Mouse (Mus musculus) neural tube, embryonic 13.5 days (tissue): ENCODE measurements around the gene Rgs6. TPM values are rescaled to one million over a fixed set of nuclear protein-coding genes. Genes with fewer than 3 reads are reported as not detected.

Experiments
- ATAC-seq: fragments of 200-750 bp; cut with Nextera tagmentation; 2 replicates; pipeline ENCODE4 v1.8.0; 2017; ENCODE audit warnings: low read depth, mild to moderate bottlenecking, moderate TSS enrichment, moderate library complexity
- H3K27ac ChIP-seq: fragments of 300-500 bp; sonication (generic); replicated peaks from 2 replicates; pipeline ENCODE4 v1.5.1; 2015; ENCODE audit warnings: moderate library complexity, mild to moderate bottlenecking, inconsistent platforms
- H3K27me3 ChIP-seq: fragments of 300-500 bp; sonication (generic); 2 replicates; pipeline ENCODE4 v1.6.1; 2015; ENCODE audit warnings: mild to moderate bottlenecking, inconsistent platforms
- H3K36me3 ChIP-seq: fragments of 300-500 bp; sonication (generic); 2 replicates; pipeline ENCODE4 v1.6.1; 2015; ENCODE audit warnings: mild to moderate bottlenecking, inconsistent platforms
- H3K4me1 ChIP-seq: fragments of 300-500 bp; sonication (generic); replicated peaks from 2 replicates; pipeline ENCODE4 v1.6.1; 2015; ENCODE audit warnings: inconsistent platforms
- H3K4me2 ChIP-seq: fragments of 300-500 bp; sonication (generic); 2 replicates; pipeline ENCODE4 v1.6.1; 2015; ENCODE audit warnings: inconsistent platforms, mild to moderate bottlenecking, moderate library complexity
- H3K4me3 ChIP-seq: fragments of 300-500 bp; sonication (generic); 2 replicates; pipeline ENCODE4 v1.5.1; 2015; ENCODE audit warnings: mild to moderate bottlenecking, inconsistent platforms
- H3K9ac ChIP-seq: fragments of 300-500 bp; sonication (generic); 2 replicates; pipeline ENCODE4 v1.6.1; 2015; ENCODE audit warnings: moderate library complexity, mild to moderate bottlenecking, inconsistent platforms
- H3K9me3 ChIP-seq: fragments of 300-500 bp; sonication (generic); 2 replicates; pipeline ENCODE4 v1.6.1; 2016; ENCODE audit warnings: inconsistent platforms
- WGBS: fragments of 180-500 bp; shearing (Covaris S2); methylation state at CpG from one replicate; pipeline ENCODE4 v1.1.7; 2015; 5-methylcytosine and 5-hydroxymethylcytosine counted together
- polyA plus RNA-seq: library from polyadenylated mRNA; unstranded; fragments of >200 nt; fragmentation: Nextera tagmentation; extraction: Ambion mirVana; gene quantifications from 2 replicates; pipeline ENCODE4 v1.2.1, GENCODE M21; 2015

The Rgs6 gene
- polyA plus RNA-seq, 1 experiment from 2014 or later, result 3.1 TPM

- no peak for ATAC-seq
- peaks cover 35% of the 10 kb centered on the region for H3K4me1 ChIP-seq
- WGBS, result 77% methylated on average over 3 of the region's 3 CpGs
- no peak overlapping the region for H3K9ac ChIP-seq
- no peaks in the 10 kb centered on the region for H3K36me3 ChIP-seq
- no peaks in the 10 kb centered on the region for H3K27me3 ChIP-seq
- no peak overlapping the region for H3K4me2 ChIP-seq
- H3K9me3 ChIP-seq, result no peaks in the 10 kb centered on the region
- no peak overlapping the region for H3K27ac ChIP-seq
- no peak overlapping the region for H3K4me3 ChIP-seq
These were observed 446.9 kb downstream of the Rgs6 start for GRCm38 (mm10) chr12:83034859-83035569.

GRCm38 (mm10) chr12:83037798-83038560 is 449.9 kb downstream of the Rgs6 start:
- peaks cover 34% of the 10 kb centered on the region for H3K4me1 ChIP-seq
- no peaks in the 10 kb centered on the region for H3K27me3 ChIP-seq
- peak overlapping the region; percentile 38; the same call in 1 of the 2 replicates for H3K9ac ChIP-seq
- no peak overlapping the region for H3K4me3 ChIP-seq
- peak; percentile 64 for ATAC-seq
- H3K9me3 ChIP-seq, result no peaks in the 10 kb centered on the region
- no peaks in the 10 kb centered on the region for H3K36me3 ChIP-seq
- peak overlapping the region; percentile 77 for H3K27ac ChIP-seq
- WGBS, result 55% methylated on average over 25 of the region's 25 CpGs
- H3K4me2 ChIP-seq, result no peak overlapping the region

GRCm38 (mm10) chr12:83038779-83039178 is 450.7 kb downstream of the Rgs6 start:
- 76% methylated on average over 7 of the region's 7 CpGs for WGBS
- Histone ChIP-seq H3K4me3 (no peak overlapping the region), H3K36me3 (no peaks in the 10 kb centered on the region), H3K27ac (peak overlapping the region; percentile 77), H3K9ac (no peak overlapping the region), H3K4me2 (no peak overlapping the region), H3K9me3 (no peaks in the 10 kb centered on the region), H3K4me1 (peaks cover 35% of the 10 kb centered on the region), H3K27me3 (no peaks in the 10 kb centered on the region)
- ATAC-seq, result no peak

GRCm38 (mm10) chr12:83039859-83040258 is 451.8 kb downstream of the Rgs6 start:
- Histone ChIP-seq H3K36me3 (no peaks in the 10 kb centered on the region), H3K9me3 (no peaks in the 10 kb centered on the region), H3K4me1 (peaks cover 46% of the 10 kb centered on the region), H3K4me3 (no peak overlapping the region), H3K27me3 (no peaks in the 10 kb centered on the region), H3K4me2 (no peak overlapping the region), H3K27ac (peak overlapping the region; percentile 77; the same call in 1 of the 2 replicates), H3K9ac (no peak overlapping the region)
- 47% methylated on average over 3 of the region's 3 CpGs for WGBS
- no peak for ATAC-seq

- Histone ChIP-seq H3K4me1 (peaks cover 58% of the 10 kb centered on the region), H3K36me3 (no peaks in the 10 kb centered on the region), H3K4me2 (peak overlapping the region; percentile 44), H3K27ac (peak overlapping the region; percentile 88), H3K4me3 (no peak overlapping the region), H3K9me3 (no peaks in the 10 kb centered on the region), H3K9ac (no peak overlapping the region), H3K27me3 (no peaks in the 10 kb centered on the region)
- 39% methylated on average over 6 of the region's 6 CpGs for WGBS
- peak; percentile 74 for ATAC-seq
These were observed 456.0 kb downstream of the Rgs6 start for GRCm38 (mm10) chr12:83043980-83044620.

- peak; percentile 75 for ATAC-seq
- 7% methylated on average over 4 of the region's 4 CpGs for WGBS
- peak overlapping the region; percentile 88 for H3K27ac ChIP-seq
- H3K4me1 ChIP-seq, result peaks cover 54% of the 10 kb centered on the region
- H3K36me3 ChIP-seq, result no peaks in the 10 kb centered on the region
- H3K27me3 ChIP-seq, result no peaks in the 10 kb centered on the region
- no peak overlapping the region for H3K4me3 ChIP-seq
- no peaks in the 10 kb centered on the region for H3K9me3 ChIP-seq
- H3K4me2 ChIP-seq, result peak overlapping the region; percentile 44
- H3K9ac ChIP-seq, result 0 out of 2 replicates have a peak overlapping the region, but pooled peaks have one; percentile 13
These were observed 456.5 kb downstream of the Rgs6 start for GRCm38 (mm10) chr12:83044621-83044990.

- 27% methylated on average over 12 of the region's 12 CpGs for WGBS
- H3K4me2 ChIP-seq, result peak overlapping the region; percentile 44
- no peak overlapping the region for H3K4me3 ChIP-seq
- H3K27ac ChIP-seq, result peak overlapping the region; percentile 82
- ATAC-seq, result no peak
- H3K36me3 ChIP-seq, result no peaks in the 10 kb centered on the region
- H3K27me3 ChIP-seq, result no peaks in the 10 kb centered on the region
- peaks cover 49% of the 10 kb centered on the region for H3K4me1 ChIP-seq
- H3K9ac ChIP-seq, result peak overlapping the region; percentile 13; the same call in 1 of the 2 replicates
- no peaks in the 10 kb centered on the region for H3K9me3 ChIP-seq
These were observed 457.0 kb downstream of the Rgs6 start for GRCm38 (mm10) chr12:83045001-83045531.

- Histone ChIP-seq H3K9me3 (no peaks in the 10 kb centered on the region), H3K4me3 (no peak overlapping the region), H3K4me1 (peaks cover 48% of the 10 kb centered on the region), H3K9ac (no peak overlapping the region), H3K36me3 (no peaks in the 10 kb centered on the region), H3K4me2 (no peak overlapping the region), H3K27me3 (no peaks in the 10 kb centered on the region), H3K27ac (no peak overlapping the region)
- WGBS, result 96% methylated on average over 9 of the region's 9 CpGs
- ATAC-seq, result no peak
These were observed 458.6 kb downstream of the Rgs6 start for GRCm38 (mm10) chr12:83046734-83047133.

GRCm38 (mm10) chr12:83047710-83048109 is 459.6 kb downstream of the Rgs6 start:
- no peak for ATAC-seq
- Histone ChIP-seq H3K9ac (no peak overlapping the region), H3K27ac (no peak overlapping the region), H3K9me3 (no peaks in the 10 kb centered on the region), H3K36me3 (no peaks in the 10 kb centered on the region), H3K27me3 (no peaks in the 10 kb centered on the region), H3K4me2 (no peak overlapping the region), H3K4me1 (peaks cover 48% of the 10 kb centered on the region), H3K4me3 (no peak overlapping the region)
- WGBS, result 41% methylated on average over 7 of the region's 7 CpGs

- H3K27me3 ChIP-seq, result no peaks in the 10 kb centered on the region; the same call in 1 of the 2 replicates
- H3K4me3 ChIP-seq, result no peak overlapping the region
These were observed 462.4 kb downstream of the Rgs6 start for GRCm38 (mm10) chr12:83050514-83050913.

GRCm38 (mm10) chr12:83052391-83052790 is 464.3 kb downstream of the Rgs6 start:
- 76% methylated on average over 4 of the region's 4 CpGs for WGBS
- H3K36me3 ChIP-seq, result no peaks in the 10 kb centered on the region

More at GRCm38 (mm10) chr12:83050514-83050913, 462.4 kb downstream of the Rgs6 start:
- H3K36me3 ChIP-seq, result no peaks in the 10 kb centered on the region
- no peak overlapping the region for H3K9ac ChIP-seq
- WGBS, result 91% methylated on average over 8 of the region's 8 CpGs
- peaks cover 4% of the 10 kb centered on the region; the same call in 1 of the 2 replicates for H3K9me3 ChIP-seq
- H3K4me1 ChIP-seq, result peaks cover 23% of the 10 kb centered on the region
- H3K4me2 ChIP-seq, result no peak overlapping the region
- no peak for ATAC-seq
- H3K27ac ChIP-seq, result no peak overlapping the region

More at GRCm38 (mm10) chr12:83052391-83052790, 464.3 kb downstream of the Rgs6 start:
- Histone ChIP-seq H3K9ac (no peak overlapping the region), H3K4me2 (no peak overlapping the region), H3K4me3 (no peak overlapping the region), H3K9me3 (peaks cover 4% of the 10 kb centered on the region; the same call in 1 of the 2 replicates), H3K27me3 (no peaks in the 10 kb centered on the region; the same call in 1 of the 2 replicates), H3K27ac (no peak overlapping the region), H3K4me1 (peaks cover 11% of the 10 kb centered on the region)
- ATAC-seq, result no peak
